Mouse (Mus musculus) splenic B cell, adult 2 months (primary cell): ENCODE results near the gene Krtap4-1.
"Not testable (repeated sequence)": the region's sequence is repeated elsewhere in the genome, so short reads cannot be mapped to it uniquely, and the experiment has no call there.

Experiments used
- DNase-seq: peaks from one replicate; pipeline ENCODE4 v3.0.0-alpha.2; 2011; ENCODE audit warnings: low read depth, low spot score
- H3K27me3 ChIP-seq: 2 replicates; pipeline ENCODE4 v1.6.1; 2012; ENCODE audit warnings: mild to moderate bottlenecking, low read length, moderate library complexity, mixed read lengths; ENCODE audit not compliant: control insufficient read depth, poor library complexity, insufficient read depth, severe bottlenecking
- H3K36me3 ChIP-seq: 2 replicates; pipeline ENCODE4 v1.6.1; 2012; ENCODE audit warnings: mild to moderate bottlenecking, low read length, moderate library complexity, mixed read lengths; ENCODE audit not compliant: control insufficient read depth, poor library complexity, insufficient read depth, severe bottlenecking

Gene Krtap4-1

GRCm38 (mm10) chr11:99628138-99628537 lies at the start of gene Krtap4-1:
TSS of gene Krtap4-1 (minus strand) at chr11:99628238.
- H3K27me3 ChIP-seq: no peaks in the 10 kb centered on the region; the same call in 1 of the 2 replicates
- H3K36me3 ChIP-seq: no peaks in the 10 kb centered on the region
- DNase-seq: no peak

GRCm38 (mm10) chr11:99665860-99666259 lies 37.8 kb upstream of the Krtap4-1 start, which contains the start of gene Krtap4-6:
TSS of gene Krtap4-6 (minus strand) at chr11:99665960.
- H3K27me3 ChIP-seq: no peaks in the 10 kb centered on the region
- DNase-seq: no peak
- no peaks in the 10 kb centered on the region for H3K36me3 ChIP-seq

DNA sequence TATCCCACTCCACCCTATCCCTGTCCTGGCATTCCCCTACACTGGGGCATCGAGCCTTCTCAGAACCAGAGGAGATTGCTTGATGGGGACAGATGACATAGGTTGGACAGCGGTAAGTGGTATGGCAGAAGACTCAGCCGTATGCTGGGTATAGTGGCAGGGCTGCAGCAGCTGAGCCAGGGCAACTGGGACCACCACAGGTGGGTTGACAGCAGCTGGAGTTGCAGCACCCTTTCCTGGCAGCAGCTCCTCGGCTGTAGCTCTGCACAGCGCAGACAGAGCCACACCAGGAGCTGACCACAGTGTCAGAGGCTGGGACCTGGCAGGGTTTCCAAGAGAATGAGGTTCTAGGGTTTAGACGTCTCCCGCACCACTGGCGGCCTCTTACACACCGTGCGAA lies 34.8 kb upstream of the Krtap4-1 start:
- Histone ChIP-seq H3K27me3 (no peaks in the 10 kb centered on the region), H3K36me3 (no peaks in the 10 kb centered on the region)
- no peak for DNase-seq

- no peak for DNase-seq
- Histone ChIP-seq H3K36me3 (no peaks in the 10 kb centered on the region), H3K27me3 (no peaks in the 10 kb centered on the region)
These were observed 31.2 kb upstream of the Krtap4-1 start for GRCm38 (mm10) chr11:99659256-99659655.

- not testable (repeated sequence) for DNase-seq, H3K27me3 ChIP-seq, H3K36me3 ChIP-seq
These were observed 30.5 kb upstream of the Krtap4-1 start, which contains the start of gene Gm11563 for GRCm38 (mm10) chr11:99658467-99659010. TSS of gene Gm11563 (minus strand) at chr11:99658960.

DNA sequence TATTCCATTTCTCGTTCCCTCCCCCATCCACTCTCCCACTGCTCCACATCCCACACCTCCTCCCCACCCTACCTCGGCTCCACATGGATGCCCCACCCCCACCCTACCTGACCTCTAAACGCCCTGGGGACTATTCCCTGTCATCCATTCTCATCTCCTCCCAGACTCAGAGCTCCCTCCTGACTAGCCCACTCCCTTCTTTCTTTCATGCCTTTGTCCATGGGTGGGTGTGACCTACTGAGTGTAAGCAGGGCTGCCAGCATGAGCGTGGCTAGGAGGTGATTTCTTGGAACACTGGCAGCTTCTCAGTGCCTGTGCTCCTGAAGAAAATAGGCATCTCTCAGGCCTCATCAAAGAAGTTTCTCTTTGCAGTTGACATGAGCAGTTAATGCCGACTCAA lies 29.0 kb upstream of the Krtap4-1 start:
- no peak for DNase-seq
- Histone ChIP-seq H3K36me3 (no peaks in the 10 kb centered on the region), H3K27me3 (no peaks in the 10 kb centered on the region)

GRCm38 (mm10) chr11:99650136-99650535 lies 22.1 kb upstream of the Krtap4-1 start, which contains the start of gene Gm11555:
TSS of gene Gm11555 (minus strand) at chr11:99650236.
- DNase-seq: no peak
- H3K27me3 ChIP-seq: no peaks in the 10 kb centered on the region
- H3K36me3 ChIP-seq: no peaks in the 10 kb centered on the region

GRCm38 (mm10) chr11:99646444-99646843 lies 18.4 kb upstream of the Krtap4-1 start:
- DNase-seq: no peak
- Histone ChIP-seq H3K36me3 (no peaks in the 10 kb centered on the region), H3K27me3 (no peaks in the 10 kb centered on the region)

GRCm38 (mm10) chr11:99644351-99644750 lies 16.3 kb upstream of the Krtap4-1 start:
- Histone ChIP-seq H3K27me3 (no peaks in the 10 kb centered on the region), H3K36me3 (no peaks in the 10 kb centered on the region)
- DNase-seq: no peak

GRCm38 (mm10) chr11:99643635-99644139 lies 15.6 kb upstream of the Krtap4-1 start, which contains the start of gene Krtap4-7:
TSS of gene Krtap4-7 (minus strand) at chr11:99644089.
- H3K36me3 ChIP-seq, DNase-seq, H3K27me3 ChIP-seq: not testable (repeated sequence)

GRCm38 (mm10) chr11:99640926-99641325 lies 12.9 kb upstream of the Krtap4-1 start:
- H3K27me3 ChIP-seq: no peaks in the 10 kb centered on the region
- DNase-seq: no peak
- no peaks in the 10 kb centered on the region for H3K36me3 ChIP-seq

GRCm38 (mm10) chr11:99637086-99637485 lies 9.0 kb upstream of the Krtap4-1 start:
- no peaks in the 10 kb centered on the region for H3K27me3 ChIP-seq
- H3K36me3 ChIP-seq: no peaks in the 10 kb centered on the region
- DNase-seq: no peak

DNA sequence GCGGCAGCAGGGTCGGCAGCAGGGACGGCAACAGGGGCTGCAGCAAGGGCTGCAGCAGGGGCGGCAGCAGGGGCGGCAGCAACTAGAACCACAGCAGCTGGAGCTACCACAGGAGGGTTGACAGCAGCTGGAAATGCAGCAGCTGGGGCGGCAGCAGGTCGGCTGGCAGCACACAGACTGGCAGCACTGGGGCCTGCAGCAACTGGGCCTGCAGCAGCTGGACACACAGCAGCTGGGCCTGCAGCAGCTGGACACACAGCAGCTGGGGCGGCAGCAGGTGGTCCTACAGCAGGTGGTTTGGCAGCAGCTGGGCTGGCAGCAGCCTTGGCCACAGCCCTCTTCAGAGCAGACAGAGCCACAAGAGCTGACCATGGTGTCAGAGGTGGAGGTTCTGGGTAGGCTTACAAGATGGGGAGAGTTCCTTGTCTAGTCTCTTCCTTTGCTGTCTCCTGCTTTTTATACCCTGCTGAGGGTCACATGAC lies 6.7 kb upstream of the Krtap4-1 start, which contains the start of gene Krtap4-2:
Krtap4-2 (minus strand) TSS at position 432 of the 482 bp plus-strand sequence.
- DNase-seq: no peak
- H3K27me3 ChIP-seq: no peaks in the 10 kb centered on the region
- no peaks in the 10 kb centered on the region for H3K36me3 ChIP-seq

DNA sequence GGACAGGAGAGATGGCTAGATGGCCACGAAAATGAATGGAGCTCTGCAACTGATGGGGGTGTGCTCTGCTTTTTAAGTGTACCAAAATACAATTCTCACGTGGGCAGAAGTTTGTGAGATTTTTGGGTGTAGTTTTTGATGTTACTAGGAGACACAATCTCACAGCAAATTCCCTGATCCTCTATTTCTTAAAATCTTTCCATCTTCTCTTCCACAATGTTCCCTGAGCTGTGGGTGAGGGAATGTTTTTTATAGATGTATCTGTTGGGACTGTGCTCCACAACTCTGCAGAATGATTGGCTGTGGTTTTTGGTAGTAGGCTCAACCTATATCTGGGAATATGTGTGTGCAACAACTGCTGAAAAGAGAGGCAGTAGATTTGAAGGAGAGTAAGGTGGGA lies 5.3 kb upstream of the Krtap4-1 start:
- no peak for DNase-seq
- H3K36me3 ChIP-seq: no peaks in the 10 kb centered on the region
- no peaks in the 10 kb centered on the region for H3K27me3 ChIP-seq

DNA sequence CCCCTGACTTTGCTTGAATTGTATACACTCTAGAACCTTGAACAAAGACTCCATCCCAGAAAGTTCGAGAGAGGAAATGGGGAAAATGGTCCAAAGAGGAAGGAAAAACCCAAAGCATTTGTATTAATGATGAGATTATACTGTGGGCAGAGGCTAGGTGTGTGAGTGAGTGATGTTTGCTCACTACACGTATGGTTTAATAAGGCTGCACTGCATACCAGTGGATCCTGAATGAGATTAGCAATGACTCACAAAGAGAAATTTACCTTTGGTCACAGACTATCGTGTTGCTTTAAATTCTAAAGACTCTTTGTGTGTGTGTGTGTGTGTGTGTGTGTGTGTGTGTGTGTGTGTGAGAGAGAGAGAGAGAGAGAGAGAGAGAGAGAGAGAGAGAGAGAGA lies 2.9 kb upstream of the Krtap4-1 start:
- no peak for DNase-seq

More for the DNA sequence above, 2.9 kb upstream of the Krtap4-1 start:
- no peaks in the 10 kb centered on the region for H3K36me3 ChIP-seq
- H3K27me3 ChIP-seq: no peaks in the 10 kb centered on the region
